Mouse (Mus musculus) NIH3T3 (cell line): ENCODE results near the gene Olfr488.
"Not testable (repeated sequence)": the region's sequence is repeated elsewhere in the genome, so short reads cannot be mapped to it uniquely, and the experiment has no call there.

ENCODE experiments used
- DNase-seq: peaks from one replicate; pipeline ENCODE4 v3.0.0-alpha.2; 2012; ENCODE audit warnings: low read depth

The Olfr488 gene

DNA sequence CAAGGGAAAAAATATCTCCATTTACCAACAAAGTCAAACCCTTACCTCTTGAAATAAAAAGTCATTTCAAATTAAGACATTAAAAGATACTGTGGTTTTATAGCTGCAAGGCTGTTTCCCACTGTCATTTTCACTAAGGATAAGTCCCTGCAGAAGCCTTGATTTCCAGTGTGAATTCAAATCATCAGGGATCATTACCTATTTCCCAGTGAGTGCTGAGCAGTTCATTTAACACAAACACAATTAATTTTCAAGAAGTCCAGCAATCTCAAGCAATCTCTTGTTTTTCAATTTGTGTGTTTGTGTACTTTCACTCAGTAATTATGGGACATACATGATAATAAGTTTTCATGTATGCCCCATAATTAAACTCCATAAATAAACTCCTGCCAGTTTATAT is at the start of gene Olfr488:
Olfr488 (minus strand) TSS at position 101 of the 400 bp plus-strand sequence.
- no peak for DNase-seq

DNA sequence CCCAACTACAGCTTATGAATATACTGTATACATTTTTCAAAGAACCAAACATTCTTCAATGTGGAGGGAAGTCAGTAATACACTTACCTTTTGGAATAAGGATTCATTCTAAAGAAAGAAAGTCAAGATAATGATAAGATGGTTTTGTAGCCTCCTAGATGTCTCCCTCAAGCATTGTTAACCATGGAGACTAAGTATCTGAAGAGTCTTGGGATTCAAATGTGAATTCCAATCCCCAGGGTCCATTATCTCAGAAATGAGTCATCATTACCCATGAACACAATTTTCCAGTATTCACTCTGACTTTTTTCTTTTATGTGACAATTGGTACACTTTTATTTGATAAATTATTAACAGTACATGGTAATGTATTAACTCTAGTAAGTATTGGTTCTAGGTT is 30.7 kb upstream of the Olfr488 start, which contains the start of gene Olfr490:
Olfr490 (minus strand) TSS at position 101 of the 400 bp plus-strand sequence.
- no peak for DNase-seq

DNA sequence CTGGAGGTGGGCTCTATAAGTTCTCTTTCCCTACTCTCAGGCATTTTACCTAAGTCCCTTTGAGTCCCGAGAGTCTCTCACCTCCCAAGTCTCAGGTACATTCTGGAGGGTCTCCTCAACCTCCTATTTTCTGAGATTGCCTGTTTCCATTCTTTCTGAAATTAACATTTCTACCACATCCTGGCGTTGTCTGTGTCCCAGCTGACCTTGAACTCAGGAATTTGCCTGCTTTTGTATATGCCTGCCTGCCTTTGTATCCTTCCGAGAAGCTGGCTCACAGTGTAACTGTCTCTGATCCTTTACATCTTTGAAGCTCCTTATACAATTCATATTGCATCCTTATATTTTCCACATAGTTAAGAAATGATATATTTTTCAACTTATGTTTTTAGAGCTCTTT is 24.6 kb downstream of the Olfr488 start:
- DNase-seq = no peak

DNA sequence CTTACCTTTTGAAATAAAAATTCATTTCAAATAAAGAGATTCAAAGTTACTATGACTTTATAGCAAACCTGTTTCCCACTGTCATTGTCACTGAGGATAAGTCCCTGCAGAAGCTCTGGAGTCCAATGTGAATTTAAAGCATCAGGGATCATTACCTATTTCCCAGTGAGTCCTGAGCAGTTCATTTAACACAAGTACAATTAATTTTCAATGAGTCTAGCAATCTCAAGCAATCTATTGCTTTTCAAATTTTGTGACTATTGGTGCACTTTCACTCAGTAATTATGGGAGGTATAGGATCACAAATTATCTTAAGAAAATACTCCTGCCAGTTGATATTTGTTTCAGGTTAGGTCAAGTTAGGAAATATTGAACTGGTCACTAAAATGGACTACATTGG is 43.6 kb downstream of the Olfr488 start, which contains the start of gene Olfr487:
Olfr487 (minus strand) TSS at position 101 of the 400 bp plus-strand sequence.
- not testable (repeated sequence) for DNase-seq
